Mouse (Mus musculus) kidney, embryonic 14.5 days (tissue): ENCODE results near the gene Znrf3. TPM values are rescaled to one million over a fixed set of nuclear protein-coding genes. Genes with fewer than 3 reads are reported as not detected.

Experiments
- ATAC-seq: fragments of 200-750 bp; cut with Nextera tagmentation; 2 replicates; pipeline ENCODE4 v1.8.0; 2017; ENCODE audit warnings: moderate number of reproducible peaks, mild to moderate bottlenecking, moderate TSS enrichment, moderate library complexity; ENCODE audit not compliant: low FRiP score, low TSS enrichment
- H3K27ac ChIP-seq: fragments of 300-500 bp; sonication (generic); 2 replicates; pipeline ENCODE4 v1.5.1; 2014; ENCODE audit warnings: low read depth, mild to moderate bottlenecking, low read length, moderate library complexity, mixed read lengths
- H3K27me3 ChIP-seq: fragments of 300-500 bp; sonication (generic); 2 replicates; pipeline ENCODE4 v1.6.1; 2014; ENCODE audit warnings: mild to moderate bottlenecking, low read length; ENCODE audit not compliant: control insufficient read depth, insufficient read depth
- H3K36me3 ChIP-seq: fragments of 300-500 bp; sonication (generic); 2 replicates; pipeline ENCODE4 v1.6.1; 2014; ENCODE audit warnings: low read length, mixed read lengths; ENCODE audit not compliant: control insufficient read depth, insufficient read depth
- H3K4me1 ChIP-seq: fragments of 300-500 bp; sonication (generic); 2 replicates; pipeline ENCODE4 v1.6.1; 2014; ENCODE audit warnings: low read length, mixed read lengths; ENCODE audit not compliant: control insufficient read depth, insufficient read depth
- H3K4me2 ChIP-seq: fragments of 300-500 bp; sonication (generic); replicated peaks from 2 replicates; pipeline ENCODE4 v1.6.1; 2014; ENCODE audit warnings: low read depth, mild to moderate bottlenecking, low read length
- H3K4me3 ChIP-seq: fragments of 300-500 bp; sonication (generic); 2 replicates; pipeline ENCODE4 v1.5.1; 2014; ENCODE audit warnings: mild to moderate bottlenecking, low read length
- H3K9ac ChIP-seq: fragments of 300-500 bp; sonication (generic); 2 replicates; pipeline ENCODE4 v1.6.1; 2014; ENCODE audit warnings: low read depth, mild to moderate bottlenecking, low read length, moderate library complexity
- H3K9me3 ChIP-seq: fragments of 300-500 bp; sonication (generic); 2 replicates; pipeline ENCODE4 v1.6.1; 2016; ENCODE audit warnings: low read length; ENCODE audit not compliant: control insufficient read depth
- WGBS: fragments of 180-500 bp; shearing (Covaris S2); extraction: QIAGEN DNeasy Blood & Tissue Kit; methylation state at CpG from one replicate; pipeline ENCODE4 v1.1.7; 2014; 5-methylcytosine and 5-hydroxymethylcytosine counted together
- polyA plus RNA-seq: library from polyadenylated mRNA; unstranded; fragments of >200 nt; fragmentation: Nextera tagmentation; extraction: Ambion mirVana; gene quantifications from 2 replicates; pipeline ENCODE4 v1.2.1, GENCODE M21; 2014

Znrf3 gene
- polyA plus RNA-seq, 1 experiment from 2014 or later, result 20.6 TPM

GRCm38 (mm10) chr11:5324296-5324695 is 120.4 kb downstream of the Znrf3 start:
- Histone ChIP-seq H3K4me1 (peaks cover 3% of the 10 kb centered on the region; the same call in 1 of the 2 replicates), H3K36me3 (no peaks in the 10 kb centered on the region), H3K27me3 (no peaks in the 10 kb centered on the region), H3K27ac (no peak overlapping the region), H3K9ac (no peak overlapping the region), H3K4me2 (no peak overlapping the region), H3K4me3 (no peak overlapping the region), H3K9me3 (no peaks in the 10 kb centered on the region)
- 61% methylated on average over 2 of the region's 2 CpGs for WGBS
- ATAC-seq, result no peak

- no peak overlapping the region for H3K4me2 ChIP-seq
- no peaks in the 10 kb centered on the region for H3K27me3 ChIP-seq
- no peak overlapping the region for H3K9ac ChIP-seq
- peaks cover 14% of the 10 kb centered on the region for H3K4me1 ChIP-seq
- H3K9me3 ChIP-seq, result no peaks in the 10 kb centered on the region
- no peak overlapping the region for H3K27ac ChIP-seq
- ATAC-seq, result no peak
- H3K36me3 ChIP-seq, result no peaks in the 10 kb centered on the region
- WGBS, result 88% methylated on average over 1 of the region's 1 CpGs
- no peak overlapping the region for H3K4me3 ChIP-seq
Measured at GRCm38 (mm10) chr11:5321687-5322086, 123.0 kb downstream of the Znrf3 start.

- Histone ChIP-seq H3K9me3 (no peaks in the 10 kb centered on the region), H3K4me3 (no peak overlapping the region), H3K4me1 (peaks cover 24% of the 10 kb centered on the region), H3K27me3 (no peaks in the 10 kb centered on the region), H3K9ac (no peak overlapping the region), H3K36me3 (no peaks in the 10 kb centered on the region), H3K27ac (no peak overlapping the region), H3K4me2 (no peak overlapping the region)
- ATAC-seq, result no peak
- WGBS, result 32% methylated on average over 2 of the region's 2 CpGs
Measured at GRCm38 (mm10) chr11:5318976-5319375, 125.7 kb downstream of the Znrf3 start.

- H3K4me1 ChIP-seq, result peaks cover 26% of the 10 kb centered on the region
- H3K27me3 ChIP-seq, result no peaks in the 10 kb centered on the region
- no peak overlapping the region for H3K4me3 ChIP-seq
- H3K4me2 ChIP-seq, result no peak overlapping the region
- WGBS, result 20% methylated on average over 8 of the region's 8 CpGs
- no peaks in the 10 kb centered on the region for H3K9me3 ChIP-seq
- no peak overlapping the region for H3K9ac ChIP-seq
- no peaks in the 10 kb centered on the region for H3K36me3 ChIP-seq
- peak; percentile 20; the same call in 1 of the 2 replicates for ATAC-seq
- peak overlapping the region; percentile 10; the same call in 1 of the 2 replicates for H3K27ac ChIP-seq
Measured at GRCm38 (mm10) chr11:5318035-5318775, 126.4 kb downstream of the Znrf3 start.

GRCm38 (mm10) chr11:5314796-5315195 is 129.9 kb downstream of the Znrf3 start:
- peak overlapping the region; percentile 26; the same call in 1 of the 2 replicates for H3K27ac ChIP-seq
- no peak for ATAC-seq
- no peak overlapping the region for H3K9ac ChIP-seq
- H3K27me3 ChIP-seq, result no peaks in the 10 kb centered on the region
- H3K4me1 ChIP-seq, result peaks cover 23% of the 10 kb centered on the region
- H3K36me3 ChIP-seq, result no peaks in the 10 kb centered on the region
- no peak overlapping the region for H3K4me3 ChIP-seq
- no peak overlapping the region for H3K4me2 ChIP-seq
- no peaks in the 10 kb centered on the region for H3K9me3 ChIP-seq

- no peak for ATAC-seq
- Histone ChIP-seq H3K4me3 (no peak overlapping the region), H3K27ac (peak overlapping the region; percentile 26; the same call in 1 of the 2 replicates), H3K4me1 (peaks cover 23% of the 10 kb centered on the region), H3K27me3 (no peaks in the 10 kb centered on the region), H3K4me2 (no peak overlapping the region), H3K9me3 (no peaks in the 10 kb centered on the region), H3K9ac (no peak overlapping the region), H3K36me3 (no peaks in the 10 kb centered on the region)
- WGBS, result 34% methylated on average over 3 of the region's 3 CpGs
Measured at GRCm38 (mm10) chr11:5314330-5314741, 130.3 kb downstream of the Znrf3 start.

GRCm38 (mm10) chr11:5307024-5307905 is 137.4 kb downstream of the Znrf3 start:
- ATAC-seq, result no peak
- H3K4me3 ChIP-seq, result no peak overlapping the region
- H3K36me3 ChIP-seq, result no peaks in the 10 kb centered on the region
- no peak overlapping the region for H3K4me2 ChIP-seq
- H3K9ac ChIP-seq, result no peak overlapping the region
- no peaks in the 10 kb centered on the region for H3K27me3 ChIP-seq
- WGBS, result 84% methylated on average over 13 of the region's 13 CpGs
- peak overlapping the region; percentile 30; the same call in 1 of the 2 replicates for H3K27ac ChIP-seq
- H3K4me1 ChIP-seq, result 0 out of 2 replicates have a peak, but pooled peaks cover 9% of the 10 kb centered on the region
- no peaks in the 10 kb centered on the region for H3K9me3 ChIP-seq

- Histone ChIP-seq H3K4me1 (0 out of 2 replicates have a peak, but pooled peaks cover 9% of the 10 kb centered on the region), H3K4me2 (no peak overlapping the region), H3K36me3 (no peaks in the 10 kb centered on the region), H3K27me3 (no peaks in the 10 kb centered on the region), H3K27ac (no peak overlapping the region), H3K9ac (no peak overlapping the region), H3K9me3 (no peaks in the 10 kb centered on the region), H3K4me3 (no peak overlapping the region)
- ATAC-seq, result no peak
Measured at GRCm38 (mm10) chr11:5306017-5306416, 138.6 kb downstream of the Znrf3 start.

GRCm38 (mm10) chr11:5304526-5304925 is 140.1 kb downstream of the Znrf3 start:
- Histone ChIP-seq H3K4me3 (no peak overlapping the region), H3K27me3 (no peaks in the 10 kb centered on the region), H3K9me3 (no peaks in the 10 kb centered on the region), H3K4me2 (no peak overlapping the region), H3K27ac (no peak overlapping the region), H3K36me3 (no peaks in the 10 kb centered on the region), H3K4me1 (0 out of 2 replicates have a peak, but pooled peaks cover 9% of the 10 kb centered on the region), H3K9ac (no peak overlapping the region)
- ATAC-seq, result no peak
